Mouse (Mus musculus) embryonic facial prominence, embryonic 12.5 days (tissue): Measurements from ENCODE around the gene Vmn1r8. TPM values are rescaled to one million over a fixed set of nuclear protein-coding genes. Genes with fewer than 3 reads are reported as not detected.
"Not testable (repeated sequence)": the region's sequence is repeated elsewhere in the genome, so short reads cannot be mapped to it uniquely, and the experiment has no call there.

Experiments used
- ATAC-seq: fragments of 200-750 bp; cut with Nextera tagmentation; 2 replicates; pipeline ENCODE4 v1.8.0; 2017; ENCODE audit not compliant: insufficient number of reproducible peaks, insufficient read depth, low FRiP score, low TSS enrichment
- H3K27ac ChIP-seq: fragments of 300-500 bp; sonication (generic); 2 replicates; pipeline ENCODE4 v1.5.1; 2016; ENCODE audit warnings: mild to moderate bottlenecking
- H3K27me3 ChIP-seq: fragments of 300-500 bp; sonication (generic); 2 replicates; pipeline ENCODE4 v1.6.1; 2016; ENCODE audit warnings: mild to moderate bottlenecking, moderate library complexity
- H3K36me3 ChIP-seq: fragments of 300-500 bp; sonication (generic); 2 replicates; pipeline ENCODE4 v1.6.1; 2016; ENCODE audit warnings: mild to moderate bottlenecking
- H3K4me1 ChIP-seq: fragments of 300-500 bp; sonication (generic); 2 replicates; pipeline ENCODE4 v1.6.1; 2016
- H3K4me2 ChIP-seq: fragments of 300-500 bp; sonication (generic); replicated peaks from 2 replicates; pipeline ENCODE4 v1.6.1; 2016; ENCODE audit warnings: mild to moderate bottlenecking, moderate library complexity
- H3K4me3 ChIP-seq: fragments of 300-500 bp; sonication (generic); 2 replicates; pipeline ENCODE4 v1.5.1; 2016; ENCODE audit warnings: mild to moderate bottlenecking
- H3K9ac ChIP-seq: fragments of 300-500 bp; sonication (generic); 2 replicates; pipeline ENCODE4 v1.6.1; 2016; ENCODE audit warnings: mild to moderate bottlenecking, moderate library complexity
- H3K9me3 ChIP-seq: fragments of 300-500 bp; sonication (generic); 2 replicates; pipeline ENCODE4 v1.6.1; 2016; ENCODE audit warnings: mild to moderate bottlenecking, moderate library complexity
- WGBS: fragments of 180-500 bp; shearing (Covaris S2); methylation state at CpG from one replicate; pipeline ENCODE4 v1.1.7; 2016; 5-methylcytosine and 5-hydroxymethylcytosine counted together
- polyA plus RNA-seq: library from polyadenylated mRNA; unstranded; fragments of >200 nt; fragmentation: Nextera tagmentation; extraction: Ambion mirVana; gene quantifications from 2 replicates; pipeline ENCODE4 v1.2.1, GENCODE M21; 2016

Vmn1r8 gene
- polyA plus RNA-seq, result not detected in 2 replicates

DNA sequence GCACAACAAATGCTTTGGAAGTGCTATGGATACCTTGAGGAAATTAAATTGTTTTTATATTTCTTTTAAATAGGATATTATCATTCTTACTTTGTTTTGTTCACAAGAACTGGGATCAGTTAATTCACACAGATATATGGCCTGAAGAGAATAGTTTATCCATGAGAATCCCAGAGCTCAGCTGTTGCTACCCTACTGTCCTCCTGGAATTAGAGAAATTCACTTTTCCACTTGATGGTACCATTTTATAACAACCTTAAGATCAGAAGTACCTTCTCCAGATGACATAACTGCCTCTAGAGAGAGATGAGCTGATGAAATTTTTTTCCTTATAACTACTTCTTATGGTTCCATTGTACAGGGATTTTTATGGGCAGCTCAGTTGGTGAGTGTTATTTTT, at the start of gene Vmn1r8:
TSS of gene Vmn1r8 (plus strand) at position 301 of the 400 bp plus-strand sequence.
- Histone ChIP-seq H3K4me2 (no peak within 1 kb of the TSS), H3K27ac (no peak within 1 kb of the TSS), H3K27me3 (no peaks in the 10 kb centered on the region), H3K36me3 (no peaks in the 10 kb centered on the region), H3K4me1 (no peaks in the 10 kb centered on the region), H3K4me3 (no peak within 1 kb of the TSS), H3K9ac (no peak within 1 kb of the TSS), H3K9me3 (no peaks in the 10 kb centered on the region)
- no peak for ATAC-seq

DNA sequence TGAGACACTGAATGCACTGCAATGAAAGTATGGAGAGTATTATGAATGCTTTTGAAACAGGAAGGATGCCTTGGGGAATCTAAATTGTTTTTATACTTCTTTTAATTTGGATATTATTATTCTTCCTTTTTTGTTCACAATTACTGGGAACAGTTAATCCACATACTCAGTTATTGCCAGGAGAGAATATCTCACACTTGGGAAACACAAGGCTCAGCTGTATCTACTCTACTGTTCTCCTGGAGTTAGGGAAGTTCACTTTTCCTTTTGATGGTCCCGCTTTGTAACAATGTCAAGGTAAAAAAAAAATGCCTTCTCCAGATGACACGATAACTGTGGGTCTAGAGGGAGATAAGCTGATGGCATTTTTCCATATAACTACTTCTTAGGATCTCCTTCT, 35.1 kb upstream of the Vmn1r8 start, which contains the start of gene Vmn1r6:
TSS of gene Vmn1r6 (plus strand) at position 301 of the 400 bp plus-strand sequence.
- Histone ChIP-seq H3K9ac (no peak within 1 kb of the TSS), H3K27me3 (no peaks in the 10 kb centered on the region), H3K9me3 (no peaks in the 10 kb centered on the region), H3K4me3 (no peak within 1 kb of the TSS), H3K27ac (no peak within 1 kb of the TSS), H3K4me2 (no peak within 1 kb of the TSS), H3K36me3 (no peaks in the 10 kb centered on the region), H3K4me1 (no peaks in the 10 kb centered on the region)
- 84% methylated on average over 2 of the region's 2 CpGs for WGBS
- no peak for ATAC-seq

DNA sequence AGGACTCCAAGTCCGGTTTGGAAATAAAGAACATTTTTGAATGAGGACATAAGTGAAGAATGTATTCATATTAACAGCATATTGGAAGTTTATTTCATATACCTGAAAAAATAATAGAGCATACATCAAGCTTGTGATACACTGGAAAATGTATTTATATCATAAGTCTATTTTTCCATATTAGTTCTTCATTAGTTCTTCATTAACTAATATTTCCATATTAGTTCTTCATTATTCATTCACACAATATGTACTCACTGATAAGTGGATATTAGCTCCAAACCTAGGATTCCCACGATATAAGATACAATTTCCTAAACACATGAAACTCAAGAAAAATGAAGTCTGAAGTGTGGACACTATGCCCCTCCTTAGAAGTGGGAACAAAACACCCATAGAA, 6.9 kb upstream of the Vmn1r8 start, which contains the start of gene Vmn1r7:
TSS of gene Vmn1r7 (minus strand) at position 101 of the 400 bp plus-strand sequence.
- H3K9me3 ChIP-seq, H3K4me1 ChIP-seq, H3K27ac ChIP-seq, ATAC-seq, H3K4me2 ChIP-seq, H3K9ac ChIP-seq, H3K27me3 ChIP-seq, H3K4me3 ChIP-seq, H3K36me3 ChIP-seq: not testable (repeated sequence)
- 85% methylated on average over 2 of the region's 2 CpGs for WGBS

DNA sequence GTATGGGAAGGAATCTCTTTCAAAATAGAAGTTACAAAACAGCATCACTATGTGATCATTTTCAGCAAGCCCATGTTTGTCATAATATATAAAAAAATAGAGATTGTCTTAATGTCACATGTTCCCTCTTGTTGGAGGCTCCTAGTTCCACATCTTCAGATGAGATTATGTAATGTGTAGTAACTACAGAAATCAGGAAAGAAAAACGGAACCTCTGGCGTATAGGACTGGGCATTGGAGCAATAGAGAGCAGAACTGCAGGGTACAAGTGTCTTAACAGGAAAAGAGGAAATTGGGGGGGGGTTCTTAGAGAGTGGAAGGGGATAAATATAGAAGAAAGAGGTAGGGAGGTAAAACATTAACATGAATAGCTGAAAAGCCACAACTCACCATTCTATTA, 2.6 kb downstream of the Vmn1r8 start:
- ATAC-seq, result no peak
- WGBS, result 73% methylated on average over 2 of the region's 2 CpGs

DNA sequence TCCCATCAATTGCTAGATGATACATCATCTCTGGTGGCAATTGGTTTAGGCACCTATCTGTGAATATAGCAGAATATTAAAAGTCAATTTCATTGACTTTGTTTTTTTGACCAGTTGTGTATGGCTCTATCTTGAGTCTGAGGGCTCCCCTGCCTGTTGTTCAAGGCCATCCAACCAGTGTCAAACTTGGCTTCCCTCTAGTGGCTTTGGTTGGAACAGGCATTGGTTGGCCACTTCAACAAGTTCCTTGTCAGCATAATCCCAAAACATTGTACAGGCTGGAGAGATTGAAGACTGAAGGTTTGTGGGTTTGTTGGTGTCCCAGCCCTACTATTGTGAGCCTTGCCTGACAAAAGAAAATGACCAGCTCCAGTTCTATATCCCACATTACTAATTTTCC, 31.6 kb downstream of the Vmn1r8 start:
- ATAC-seq, result no peak
- H3K27me3 ChIP-seq, result no peaks in the 10 kb centered on the region
- no peaks in the 10 kb centered on the region for H3K36me3 ChIP-seq
- H3K4me1 ChIP-seq, result no peaks in the 10 kb centered on the region
- H3K27ac ChIP-seq, result no peak overlapping the region
- H3K4me3 ChIP-seq, result no peak overlapping the region
- H3K4me2 ChIP-seq, result no peak overlapping the region
- no peak overlapping the region for H3K9ac ChIP-seq
- H3K9me3 ChIP-seq, result no peaks in the 10 kb centered on the region

More for the DNA sequence above, 2.6 kb downstream of the Vmn1r8 start:
- no peak overlapping the region for H3K9ac ChIP-seq
- no peaks in the 10 kb centered on the region for H3K36me3 ChIP-seq
- H3K27me3 ChIP-seq, result no peaks in the 10 kb centered on the region
- H3K4me2 ChIP-seq, result no peak overlapping the region
- no peak overlapping the region for H3K4me3 ChIP-seq
- H3K27ac ChIP-seq, result no peak overlapping the region
- H3K4me1 ChIP-seq, result no peaks in the 10 kb centered on the region
- no peaks in the 10 kb centered on the region for H3K9me3 ChIP-seq

DNA sequence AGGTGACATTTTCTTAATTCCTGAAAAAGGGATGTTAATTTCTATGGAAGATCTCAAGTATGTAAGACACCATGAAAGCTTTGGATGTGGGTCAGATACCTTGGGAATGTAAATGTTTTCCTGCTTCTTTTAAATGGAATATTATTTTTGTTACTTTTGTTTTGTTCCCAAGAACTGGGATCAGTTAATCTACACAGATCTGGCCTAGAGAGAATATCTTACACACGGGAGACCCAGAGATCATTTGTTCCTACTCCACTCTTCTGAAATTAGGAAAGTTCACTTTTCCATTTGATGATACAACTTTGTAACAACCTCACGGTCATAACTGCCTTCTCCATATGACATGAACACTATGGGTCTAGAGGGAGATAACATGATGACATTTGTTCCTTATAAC, 34.4 kb downstream of the Vmn1r8 start, which contains the start of gene Vmn1r9:
TSS of gene Vmn1r9 (plus strand) at position 301 of the 400 bp plus-strand sequence.
- H3K36me3 ChIP-seq, result no peaks in the 10 kb centered on the region
- no peaks in the 10 kb centered on the region for H3K4me1 ChIP-seq
- 85% methylated on average over 2 of the region's 2 CpGs for WGBS
- no peaks in the 10 kb centered on the region for H3K9me3 ChIP-seq
- ATAC-seq, result no peak
- no peak within 1 kb of the TSS for H3K4me2 ChIP-seq
- no peak within 1 kb of the TSS for H3K9ac ChIP-seq
- H3K4me3 ChIP-seq, result no peak within 1 kb of the TSS
- no peaks in the 10 kb centered on the region for H3K27me3 ChIP-seq
- no peak within 1 kb of the TSS for H3K27ac ChIP-seq

Other genes starting within 250 kb of the Vmn1r8 start
- 44.8 and 45.6 TPM in 2 replicates for gene Kbtbd2, start 234.5 kb upstream of the Vmn1r8 start, polyA plus RNA-seq
- 130 and 135 TPM in 2 replicates for gene Fkbp9, start 200.2 kb upstream of the Vmn1r8 start, polyA plus RNA-seq
- gene Nt5c3, start 108.4 kb upstream of the Vmn1r8 start, polyA plus RNA-seq, result 64.5 and 69.2 TPM in 2 replicates
- gene Vmn1r4, start 108.3 kb upstream of the Vmn1r8 start, polyA plus RNA-seq, result 0.28 and 0.46 TPM in 2 replicates
- not detected in 2 replicates for gene Vmn1r5, start 62.0 kb upstream of the Vmn1r8 start, polyA plus RNA-seq
- not detected in 2 replicates for gene Vmn1r6, start 35.0 kb upstream of the Vmn1r8 start, polyA plus RNA-seq
- not detected in 2 replicates for gene Vmn1r7, start 7.0 kb upstream of the Vmn1r8 start, polyA plus RNA-seq
- not detected in 2 replicates for gene Vmn1r9, start 34.5 kb downstream of the Vmn1r8 start, polyA plus RNA-seq
- gene Vmn1r10, start 77.2 kb downstream of the Vmn1r8 start, polyA plus RNA-seq, result not detected in 2 replicates
- gene Vmn1r11, start 101.2 kb downstream of the Vmn1r8 start, polyA plus RNA-seq, result not detected in 2 replicates
- not detected in 2 replicates for gene Vmn1r12, start 124.6 kb downstream of the Vmn1r8 start, polyA plus RNA-seq
- not detected in 2 replicates for gene Vmn1r13, start 171.0 kb downstream of the Vmn1r8 start, polyA plus RNA-seq
- not detected in 2 replicates for gene Vmn1r14, start 199.4 kb downstream of the Vmn1r8 start, polyA plus RNA-seq
- not detected in 2 replicates for gene Vmn1r15, start 225.7 kb downstream of the Vmn1r8 start, polyA plus RNA-seq